Mouse (Mus musculus) embryonic facial prominence, embryonic 10.5 days (tissue): ENCODE measurements around the gene Napepld. TPM values are rescaled to one million over a fixed set of nuclear protein-coding genes. Genes with fewer than 3 reads are reported as not detected.
"Not testable (repeated sequence)": the region's sequence is repeated elsewhere in the genome, so short reads cannot be mapped to it uniquely, and the experiment has no call there.

Source experiments
- DNase-seq: peaks from one replicate; pipeline ENCODE4 v3.0.0-alpha.2; 2017; ENCODE audit warnings: low spot score
- H3K27ac ChIP-seq: fragments of 300-500 bp; sonication (generic); replicated peaks from 2 replicates; pipeline ENCODE4 v1.5.1; 2016; ENCODE audit warnings: mild to moderate bottlenecking
- H3K27me3 ChIP-seq: fragments of 300-500 bp; sonication (generic); replicated peaks from 2 replicates; pipeline ENCODE4 v1.6.1; 2016; ENCODE audit warnings: low read depth, mild to moderate bottlenecking; ENCODE audit not compliant: poor library complexity, severe bottlenecking
- H3K36me3 ChIP-seq: fragments of 300-500 bp; sonication (generic); replicated peaks from 2 replicates; pipeline ENCODE4 v1.6.1; 2016; ENCODE audit warnings: mild to moderate bottlenecking, moderate library complexity
- H3K4me1 ChIP-seq: fragments of 300-500 bp; sonication (generic); 2 replicates; pipeline ENCODE4 v1.6.1; 2016
- H3K4me3 ChIP-seq: fragments of 300-500 bp; sonication (generic); 2 replicates; pipeline ENCODE4 v1.5.1; 2016; ENCODE audit warnings: mild to moderate bottlenecking, moderate library complexity
- H3K9me3 ChIP-seq: fragments of 300-500 bp; sonication (generic); 2 replicates; pipeline ENCODE4 v1.6.1; 2016; ENCODE audit warnings: mild to moderate bottlenecking
- WGBS: fragments of 180-500 bp; shearing (Covaris S2); methylation state at CpG from one replicate; pipeline ENCODE4 v1.1.7; 2016; 5-methylcytosine and 5-hydroxymethylcytosine counted together
- polyA plus RNA-seq: library from polyadenylated mRNA; unstranded; fragments of >200 nt; fragmentation: Nextera tagmentation; extraction: Ambion mirVana; gene quantifications from 2 replicates; pipeline ENCODE4 v1.2.1, GENCODE M21; 2016

The Napepld gene
- polyA plus RNA-seq, 1 experiment from 2014 or later = 4.8 TPM

DNA sequence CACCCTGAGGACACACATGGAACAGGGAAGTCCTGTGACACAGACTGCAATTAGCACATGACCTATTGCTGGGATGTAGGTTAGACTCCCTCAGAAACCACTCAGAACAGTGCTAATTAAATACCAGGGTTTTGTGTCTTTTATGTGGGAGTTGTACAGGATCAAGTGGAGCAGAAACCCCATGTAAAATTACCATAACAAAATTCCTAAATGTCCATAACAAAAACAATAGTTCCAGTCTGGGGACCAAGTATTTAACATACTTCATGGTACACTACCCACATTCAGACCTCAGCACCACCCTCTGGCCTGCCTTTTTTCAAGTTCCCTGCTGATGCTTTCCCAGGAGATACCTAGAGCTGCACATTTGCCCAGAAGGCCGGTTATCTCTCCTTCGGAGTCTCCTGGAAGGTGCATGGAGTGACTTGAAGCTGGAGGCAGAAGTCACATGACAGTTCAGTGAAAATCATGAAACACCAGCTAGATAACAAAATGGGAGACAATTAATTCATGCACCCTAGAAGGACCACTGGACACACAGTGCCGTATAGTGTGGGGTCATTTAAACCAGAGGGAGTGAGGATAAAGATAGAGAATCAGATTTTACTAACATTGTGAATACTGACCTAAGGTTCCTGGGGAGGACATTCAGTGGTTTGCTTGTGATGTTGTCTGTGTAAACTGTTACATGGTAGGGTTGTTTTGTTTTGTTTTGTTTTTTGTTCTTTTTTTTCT is 31.1 kb upstream of the Napepld start:
- H3K36me3 ChIP-seq = no peaks in the 10 kb centered on the region
- no peak overlapping the region for H3K4me3 ChIP-seq
- H3K27ac ChIP-seq = peak overlapping the region; percentile 83
- WGBS = 73% methylated on average over 3 of the region's 3 CpGs
- H3K4me1 ChIP-seq = peaks cover 16% of the 10 kb centered on the region
- no peaks in the 10 kb centered on the region for H3K9me3 ChIP-seq
- no peak for DNase-seq
- H3K27me3 ChIP-seq = no peaks in the 10 kb centered on the region

DNA sequence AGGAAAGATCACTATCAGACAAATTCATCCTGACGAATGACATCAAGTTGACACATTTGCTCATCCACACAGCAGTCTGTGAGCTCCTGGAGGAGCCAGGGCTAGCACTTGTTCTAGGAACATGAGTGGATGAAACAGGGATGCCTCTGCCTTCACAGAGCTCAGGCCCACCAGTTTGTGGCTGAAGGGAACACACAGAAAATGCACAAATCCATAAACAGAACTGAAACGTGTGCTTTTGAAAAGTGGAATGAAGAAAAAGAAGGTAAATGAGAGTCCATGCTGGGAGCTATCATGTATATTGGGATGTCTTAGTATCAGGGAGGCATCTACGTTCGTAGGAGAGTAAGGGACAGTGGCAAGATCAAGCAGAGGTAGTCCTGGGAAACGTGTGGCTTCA is 27.9 kb upstream of the Napepld start:
- H3K27me3 ChIP-seq = no peaks in the 10 kb centered on the region
- no peak overlapping the region for H3K4me3 ChIP-seq
- peaks cover 16% of the 10 kb centered on the region for H3K4me1 ChIP-seq
- WGBS = 82% methylated on average over 5 of the region's 5 CpGs
- no peak for DNase-seq
- H3K27ac ChIP-seq = no peak overlapping the region
- H3K36me3 ChIP-seq = no peaks in the 10 kb centered on the region
- no peaks in the 10 kb centered on the region for H3K9me3 ChIP-seq

- WGBS = 58% methylated on average over 7 of the region's 7 CpGs
- H3K27me3 ChIP-seq = no peaks in the 10 kb centered on the region
- DNase-seq = no peak
- H3K4me3 ChIP-seq = no peak overlapping the region
- no peaks in the 10 kb centered on the region for H3K36me3 ChIP-seq
- no peaks in the 10 kb centered on the region for H3K9me3 ChIP-seq
- H3K27ac ChIP-seq = no peak overlapping the region; the same call in 1 of the 2 replicates
- no peaks in the 10 kb centered on the region for H3K4me1 ChIP-seq
Measured at GRCm38 (mm10) chr5:21724872-21725271, 23.7 kb upstream of the Napepld start.

DNA sequence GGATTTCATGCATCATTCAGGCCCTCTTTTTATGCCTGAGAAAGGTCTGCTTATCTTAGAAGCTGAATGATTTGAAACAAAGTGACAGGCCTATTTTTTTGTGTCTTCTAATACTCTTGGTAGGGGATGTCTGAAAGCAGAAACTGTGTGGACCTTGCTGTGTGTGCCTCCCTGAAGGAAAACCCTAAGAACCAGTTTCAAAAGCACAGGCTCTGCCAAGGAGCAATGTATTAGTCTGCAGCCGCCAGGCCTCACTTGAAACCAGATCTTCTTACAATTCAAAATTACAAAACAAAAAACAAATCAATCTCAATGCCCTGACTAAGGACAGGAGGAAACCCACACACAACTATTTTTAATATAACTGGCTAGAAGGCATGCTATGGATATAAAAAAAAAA is 23.2 kb upstream of the Napepld start:
- Histone ChIP-seq H3K36me3 (no peaks in the 10 kb centered on the region), H3K9me3 (no peaks in the 10 kb centered on the region), H3K4me1 (no peaks in the 10 kb centered on the region), H3K27ac (peak overlapping the region; percentile 65), H3K27me3 (no peaks in the 10 kb centered on the region), H3K4me3 (no peak overlapping the region)
- no peak for DNase-seq
- 58% methylated on average over 1 of the region's 1 CpGs for WGBS

DNA sequence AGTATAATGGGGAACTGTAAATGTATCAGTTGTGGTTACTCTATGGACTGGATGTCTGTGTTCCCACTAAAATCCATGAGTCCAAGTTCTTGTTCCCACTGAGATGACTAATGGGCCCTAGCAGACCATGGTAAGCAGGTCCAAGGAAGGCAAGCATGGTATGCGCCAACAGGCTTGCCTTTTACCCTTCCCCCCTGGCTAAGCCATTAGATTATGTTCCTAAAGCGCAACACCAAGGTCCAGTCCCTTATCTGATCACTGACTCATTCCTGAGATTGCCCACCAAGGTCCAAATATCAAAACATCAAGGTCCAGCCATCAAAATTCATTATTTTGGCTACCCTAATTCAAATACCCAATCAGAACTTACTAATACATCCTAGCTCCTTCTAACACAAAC is 18.0 kb upstream of the Napepld start:
- Histone ChIP-seq H3K9me3 (no peaks in the 10 kb centered on the region), H3K27ac (no peak overlapping the region), H3K4me1 (no peaks in the 10 kb centered on the region), H3K36me3 (no peaks in the 10 kb centered on the region), H3K27me3 (no peaks in the 10 kb centered on the region), H3K4me3 (no peak overlapping the region)
- 85% methylated on average over 2 of the region's 2 CpGs for WGBS
- no peak for DNase-seq

DNA sequence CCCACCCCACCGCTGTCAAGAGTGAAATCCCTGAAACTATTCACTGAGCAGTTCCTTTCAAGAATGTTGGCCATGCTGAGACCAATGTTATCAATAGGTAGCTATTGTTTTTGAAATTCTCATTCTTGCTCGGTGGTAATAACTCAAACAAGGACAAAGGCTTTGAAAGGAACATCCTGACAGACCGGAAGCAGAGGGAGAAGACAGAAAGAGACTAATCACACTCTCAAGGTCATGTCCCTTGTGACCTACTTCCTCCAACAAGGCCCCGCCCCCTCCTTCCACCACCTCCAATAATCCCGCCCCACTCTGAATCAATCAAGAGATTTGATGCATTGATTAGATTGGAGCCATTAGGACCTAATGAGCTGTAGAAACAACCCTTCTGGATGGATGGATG is 17.4 kb upstream of the Napepld start:
- 85% methylated on average over 5 of the region's 5 CpGs for WGBS
- H3K4me1 ChIP-seq = no peaks in the 10 kb centered on the region

DNA sequence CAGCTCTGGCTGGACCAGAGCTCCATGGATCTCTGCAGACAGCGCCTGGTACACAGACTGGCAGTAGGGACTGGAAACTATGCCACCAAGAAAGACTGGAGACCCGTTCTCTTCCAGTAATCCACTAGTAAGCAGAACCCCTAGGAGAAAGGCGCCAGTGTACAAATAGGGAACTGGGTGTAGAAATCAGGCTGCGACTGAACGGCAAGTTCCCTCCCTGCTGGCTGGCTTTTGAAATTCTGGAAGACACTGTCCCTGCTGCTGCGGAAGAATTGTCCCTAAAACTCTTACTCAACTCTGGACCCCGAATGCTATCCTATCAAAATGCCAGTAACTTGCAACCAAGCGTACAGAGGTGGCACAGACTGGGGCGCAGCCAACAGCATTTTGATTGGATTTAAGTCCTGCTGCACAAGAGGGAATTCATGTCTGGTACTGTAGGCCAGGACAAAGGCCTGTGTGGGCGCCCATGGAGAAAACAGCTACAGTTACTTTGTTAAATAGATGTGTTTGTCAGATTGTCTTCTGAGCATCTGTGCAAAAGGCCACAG is 16.0 kb upstream of the Napepld start:
- H3K36me3 ChIP-seq = no peaks in the 10 kb centered on the region

More for the DNA sequence above, 17.4 kb upstream of the Napepld start:
- no peak overlapping the region for H3K4me3 ChIP-seq
- H3K9me3 ChIP-seq = no peaks in the 10 kb centered on the region
- no peak overlapping the region for H3K27ac ChIP-seq
- DNase-seq = no peak
- H3K27me3 ChIP-seq = no peaks in the 10 kb centered on the region
- no peaks in the 10 kb centered on the region for H3K36me3 ChIP-seq

GRCm38 (mm10) chr5:21714447-21714846 is 13.3 kb upstream of the Napepld start:
- H3K4me1 ChIP-seq = no peaks in the 10 kb centered on the region
- H3K36me3 ChIP-seq = no peaks in the 10 kb centered on the region
- H3K27me3 ChIP-seq = no peaks in the 10 kb centered on the region
- H3K27ac ChIP-seq = no peak overlapping the region
- DNase-seq = no peak
- no peak overlapping the region for H3K4me3 ChIP-seq
- H3K9me3 ChIP-seq = no peaks in the 10 kb centered on the region
- WGBS = 91% methylated on average over 4 of the region's 4 CpGs

More for the DNA sequence above, 16.0 kb upstream of the Napepld start:
- H3K4me3 ChIP-seq = no peak overlapping the region
- 87% methylated on average over 10 of the region's 10 CpGs for WGBS
- no peaks in the 10 kb centered on the region for H3K9me3 ChIP-seq
- H3K4me1 ChIP-seq = no peaks in the 10 kb centered on the region
- no peaks in the 10 kb centered on the region for H3K27me3 ChIP-seq
- no peak overlapping the region for H3K27ac ChIP-seq
- no peak for DNase-seq

DNA sequence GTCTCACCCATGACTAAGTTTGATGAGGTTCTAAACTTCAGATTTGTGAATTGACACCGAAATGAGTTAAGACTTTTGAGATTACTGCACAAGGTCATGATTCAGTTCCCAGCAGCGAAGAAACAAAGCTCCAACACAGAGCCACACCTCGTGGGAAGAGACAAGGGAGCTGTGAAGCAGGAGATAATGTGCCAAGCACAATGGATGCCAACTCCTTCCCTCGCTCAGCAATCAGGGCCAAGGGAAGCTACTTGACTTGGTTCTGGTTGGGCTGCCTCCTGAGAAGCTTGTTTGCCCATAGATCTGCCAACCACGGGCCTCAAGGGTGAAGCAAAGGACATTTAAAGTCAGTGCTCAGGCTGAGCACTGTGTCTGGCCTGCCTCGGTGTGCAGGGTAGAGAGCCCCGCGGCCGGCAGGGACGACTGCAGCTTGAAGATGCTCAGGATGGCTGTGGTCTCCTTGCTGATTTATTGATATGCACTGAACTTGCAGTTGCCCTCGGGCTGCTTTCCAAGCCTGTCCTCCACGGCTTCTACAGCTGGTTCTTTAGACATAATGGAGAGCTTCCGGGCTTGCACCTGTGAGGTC is 11.0 kb upstream of the Napepld start:
- no peak overlapping the region for H3K27ac ChIP-seq
- no peaks in the 10 kb centered on the region for H3K4me1 ChIP-seq
- no peaks in the 10 kb centered on the region for H3K36me3 ChIP-seq
- H3K27me3 ChIP-seq = no peaks in the 10 kb centered on the region
- DNase-seq = no peak
- no peak overlapping the region for H3K4me3 ChIP-seq
- 0 out of 2 replicates have a peak, but pooled peaks cover 4% of the 10 kb centered on the region for H3K9me3 ChIP-seq
- WGBS = 79% methylated on average over 13 of the region's 13 CpGs

- not testable (repeated sequence) for H3K9me3 ChIP-seq, H3K27ac ChIP-seq, H3K36me3 ChIP-seq, H3K4me1 ChIP-seq, H3K4me3 ChIP-seq, DNase-seq, H3K27me3 ChIP-seq
- WGBS = 90% methylated on average over 8 of the region's 8 CpGs
Measured at GRCm38 (mm10) chr5:21708011-21708410, 6.8 kb upstream of the Napepld start.

DNA sequence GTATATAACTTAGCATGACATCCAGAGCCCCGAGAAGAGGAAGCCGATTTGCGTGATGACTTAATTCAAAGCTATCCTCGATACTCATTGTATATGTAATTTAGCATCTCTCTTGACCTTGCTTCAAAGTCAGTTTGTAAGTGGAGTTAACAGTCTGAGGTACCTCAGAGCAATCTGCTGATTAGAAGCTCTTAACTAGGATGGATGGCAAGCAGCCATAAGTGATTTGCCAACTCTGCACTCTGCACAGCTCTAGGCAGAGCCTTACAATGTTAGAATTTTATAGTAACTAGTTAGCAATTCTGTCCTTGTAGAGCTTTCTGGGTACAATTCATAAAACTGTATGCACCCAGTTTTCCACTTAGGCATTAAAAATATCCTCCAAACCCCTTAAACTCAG is 5.3 kb upstream of the Napepld start:
- Histone ChIP-seq H3K27me3 (no peaks in the 10 kb centered on the region), H3K4me1 (no peaks in the 10 kb centered on the region), H3K27ac (no peak overlapping the region), H3K4me3 (no peak overlapping the region), H3K9me3 (0 out of 2 replicates have a peak, but pooled peaks cover 4% of the 10 kb centered on the region), H3K36me3 (no peaks in the 10 kb centered on the region)
- DNase-seq = no peak
- 96% methylated on average over 4 of the region's 4 CpGs for WGBS

DNA sequence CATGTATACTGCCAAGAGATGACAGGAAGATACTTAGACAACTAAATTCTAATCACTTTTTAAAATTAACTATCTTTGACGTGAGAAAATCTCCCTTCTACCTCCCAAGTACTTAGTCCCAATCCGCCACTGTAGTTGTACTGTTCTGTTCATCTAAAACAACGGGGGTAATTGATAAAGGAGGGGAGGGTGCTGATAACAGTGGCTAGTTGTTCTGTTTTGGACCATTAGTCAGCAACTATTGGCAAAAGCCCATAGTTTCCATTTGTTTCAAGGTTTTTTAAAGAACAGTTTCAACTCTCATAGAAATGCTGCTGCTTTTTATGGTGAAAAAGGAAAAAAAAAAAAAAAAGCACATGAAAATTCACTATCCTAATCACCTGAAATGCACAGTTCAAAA is 2.5 kb upstream of the Napepld start:
- Histone ChIP-seq H3K4me1 (no peaks in the 10 kb centered on the region), H3K27ac (no peak overlapping the region), H3K4me3 (no peak overlapping the region), H3K36me3 (no peaks in the 10 kb centered on the region), H3K9me3 (0 out of 2 replicates have a peak, but pooled peaks cover 3% of the 10 kb centered on the region), H3K27me3 (no peaks in the 10 kb centered on the region)
- DNase-seq = no peak
- 74% methylated on average over 3 of the region's 3 CpGs for WGBS

DNA sequence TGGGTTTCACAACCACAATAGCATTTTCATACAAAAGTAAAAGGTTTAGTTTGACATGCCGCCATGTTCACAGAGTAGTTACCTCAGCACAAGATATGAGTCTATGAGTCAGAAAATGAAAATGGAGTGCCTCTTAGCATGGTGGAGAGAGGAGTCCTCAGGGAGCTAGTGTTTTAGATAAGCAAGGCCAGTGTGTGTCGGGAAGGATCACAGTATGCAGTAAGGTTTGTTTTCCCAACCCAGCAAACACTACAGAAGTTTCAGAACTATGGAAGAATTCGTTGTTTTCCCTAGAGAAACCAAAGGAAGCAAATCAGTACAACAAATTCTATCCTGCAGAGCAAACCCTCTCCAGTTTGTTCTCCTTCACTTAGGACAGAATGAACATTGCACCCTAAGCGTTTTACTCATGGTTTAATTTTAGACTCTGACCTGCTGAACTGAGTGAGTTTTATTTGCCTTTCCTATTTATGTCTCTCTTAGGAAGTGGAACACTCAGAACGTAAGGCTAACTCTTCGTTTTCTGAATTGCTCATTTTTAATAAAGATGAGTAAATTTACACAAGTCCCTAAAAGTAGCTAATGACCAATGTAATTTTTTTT is 1.8 kb upstream of the Napepld start:
- Histone ChIP-seq H3K4me3 (no peak overlapping the region), H3K36me3 (no peaks in the 10 kb centered on the region), H3K27ac (no peak overlapping the region), H3K4me1 (no peaks in the 10 kb centered on the region), H3K27me3 (no peaks in the 10 kb centered on the region), H3K9me3 (no peaks in the 10 kb centered on the region)
- WGBS = 82% methylated on average over 6 of the region's 6 CpGs
- DNase-seq = no peak
